Mouse (Mus musculus) fibroblast of lung, adult 2 months (primary cell): ENCODE data around the gene Cyp3a44.
"Not testable (repeated sequence)": the region's sequence is repeated elsewhere in the genome, so short reads cannot be mapped to it uniquely, and the experiment has no call there.

Experiments used
- DNase-seq: peaks from one replicate; pipeline ENCODE4 v3.0.0-alpha.2; 2011; ENCODE audit warnings: low read depth

Gene Cyp3a44

DNA sequence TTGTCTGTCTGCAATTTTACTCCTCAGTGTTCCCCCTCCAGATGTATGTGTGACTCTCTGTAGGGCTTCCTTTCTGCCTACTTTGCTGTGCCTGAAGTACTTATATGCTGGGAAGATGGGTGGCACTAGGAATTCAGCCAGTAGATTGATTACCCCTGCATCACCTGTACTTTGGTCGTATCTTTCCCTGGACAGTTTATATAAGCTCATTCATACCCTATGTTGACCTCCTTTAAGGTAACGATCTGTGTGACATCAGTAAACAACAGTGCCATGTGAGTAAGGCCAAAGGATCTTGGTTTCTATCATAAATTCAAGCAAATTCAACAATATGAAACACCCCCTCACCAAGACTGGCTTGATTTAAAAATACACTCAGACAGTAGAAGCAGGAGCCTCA is at the start of gene Cyp3a44:
Gene Cyp3a44, minus strand, starts transcription at position 79 of the 400 bp plus-strand sequence.
- not testable (repeated sequence) for DNase-seq

DNA sequence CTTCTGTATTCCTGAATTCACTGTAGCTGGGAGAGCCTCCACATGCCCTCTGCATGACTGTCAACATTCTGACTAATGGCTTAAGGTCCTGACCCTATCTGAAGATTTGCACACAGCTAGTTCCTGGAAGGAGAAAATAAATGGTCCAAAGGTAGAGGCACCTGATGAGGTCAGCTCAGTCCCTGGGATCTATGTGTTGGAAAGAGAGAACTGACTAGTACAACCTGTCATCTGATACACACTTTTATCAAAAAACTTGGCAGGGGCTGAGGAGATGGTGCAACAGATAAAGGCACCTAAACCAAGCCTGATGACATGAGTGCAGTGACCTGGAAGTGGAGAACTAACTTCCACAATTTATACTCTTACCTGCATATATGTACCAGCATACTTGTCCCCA is 5.4 kb downstream of the Cyp3a44 start:
- DNase-seq: not testable (repeated sequence)

DNA sequence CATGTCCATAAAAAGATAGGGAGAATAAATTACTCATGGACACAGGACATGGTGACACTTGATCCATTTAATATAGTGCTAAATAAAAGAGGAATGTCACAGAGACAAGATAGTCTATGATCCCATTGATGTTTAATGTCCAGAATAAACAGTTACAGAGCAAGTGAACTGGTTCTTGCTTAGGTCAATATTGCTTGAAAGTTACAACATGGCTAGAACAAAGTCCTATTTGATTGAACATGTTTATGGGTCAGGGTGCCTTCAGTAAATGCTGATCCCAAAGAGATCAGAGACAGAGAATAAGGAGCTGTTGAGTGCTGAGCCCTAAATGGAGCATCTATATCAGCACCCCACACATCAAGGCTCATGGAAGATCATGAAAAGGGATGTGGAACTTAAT is 12.4 kb downstream of the Cyp3a44 start:
- DNase-seq: not testable (repeated sequence)

DNA sequence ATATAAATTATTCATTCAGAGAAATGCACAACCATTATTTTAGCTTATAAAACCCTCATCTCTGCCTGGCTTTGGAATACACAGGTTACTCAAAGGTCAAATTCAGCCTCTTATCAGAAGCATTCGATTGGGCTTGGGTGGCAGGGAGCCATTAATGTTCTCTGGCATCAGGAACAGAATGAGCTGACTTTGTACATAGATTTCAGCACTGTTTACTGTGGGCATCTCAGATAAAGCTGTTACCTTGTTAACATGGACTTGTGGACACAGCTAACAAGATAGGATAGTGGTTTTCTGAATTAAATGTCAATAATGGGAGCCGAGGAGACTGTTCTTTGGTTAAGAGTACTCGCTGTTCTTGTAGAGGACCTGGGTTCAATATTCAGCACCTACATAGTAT is 68.2 kb downstream of the Cyp3a44 start:
- not testable (repeated sequence) for DNase-seq
